Mouse (Mus musculus): Measurements from ENCODE around the gene Celf5.

DNA sequence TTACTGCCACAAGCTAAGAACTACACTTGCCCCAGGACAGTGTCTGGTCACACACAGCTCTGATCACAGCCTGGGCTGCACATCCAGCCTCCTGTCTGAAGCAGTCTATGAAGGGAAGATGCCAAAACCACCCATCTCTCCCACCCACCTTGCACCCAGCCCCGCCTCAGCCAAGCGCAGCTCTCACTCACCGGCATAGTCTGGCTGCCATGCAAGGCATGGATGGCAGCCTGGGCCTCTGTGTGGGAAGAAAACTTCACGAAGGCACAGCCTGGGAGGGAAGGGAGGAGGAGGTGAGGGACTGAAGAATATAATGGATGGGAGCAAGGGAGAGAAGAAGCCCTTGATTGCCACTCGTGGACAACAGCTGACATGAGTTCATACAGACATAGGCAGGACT lies 13.3 kb downstream of the Celf5 start:
- TF ChIP-seq GATA1 (IDR thresholded peaks at IDR 0.05; ENCODE audit: low read length): no peak; the same call in 1 of the 2 replicates
- TF ChIP-seq TAL1 (IDR thresholded peaks at IDR 0.05; ENCODE audit: low read length): no peak

All from erythroblast, embryonic 14.5 days (primary cell).